Mouse (Mus musculus) CH12.LX (cell line): ENCODE data around the gene Mfsd2a. TPM values are rescaled to one million over a fixed set of nuclear protein-coding genes. Genes with fewer than 3 reads are reported as not detected.

Experiments
- DNase-seq: peaks from one replicate; pipeline ENCODE4 v3.0.0-alpha.2; 2013; ENCODE audit errors: extremely low read depth
- H3K27ac ChIP-seq: 2 replicates; pipeline ENCODE4 v1.5.1; 2012; ENCODE audit warnings: low read depth, mild to moderate bottlenecking, control low read depth, moderate library complexity; ENCODE audit not compliant: insufficient read depth
- H3K27me3 ChIP-seq: replicated peaks from 2 replicates; pipeline ENCODE3; 2012; ENCODE audit warnings: inconsistent platforms
- H3K36me3 ChIP-seq, 2 experiments: replicated peaks in 1 of 2; 2 replicates each; pipeline versions ENCODE3 to v1.6.1; 2012; ENCODE audit warnings: inconsistent platforms in 1 of 2, low read length in 1 of 2, mild to moderate bottlenecking in 1 of 2, mixed read lengths in 1 of 2, moderate library complexity in 1 of 2; ENCODE audit not compliant: control insufficient read depth in 1 of 2, insufficient read depth in 1 of 2
- H3K4me1 ChIP-seq, 2 experiments: 2 replicates each; pipeline ENCODE4 v1.6.1; 2012; ENCODE audit warnings: inconsistent platforms in 1 of 2, moderate library complexity in 1 of 2; ENCODE audit not compliant: insufficient read depth in 2 of 2, control insufficient read depth in 1 of 2
- H3K4me2 ChIP-seq: 2 replicates; pipeline ENCODE4 v1.6.1; 2012; ENCODE audit warnings: low read depth, mild to moderate bottlenecking, control low read depth; ENCODE audit not compliant: poor library complexity, insufficient read depth, severe bottlenecking
- H3K4me3 ChIP-seq, 3 experiments: fragments of 150-350 bp in 1 of 3; sonication (generic) in 1 of 3; replicated peaks in 1 of 3; 2 replicates each; pipeline versions ENCODE3 to v1.5.1; 2011 to 2012; ENCODE audit warnings: low read depth in 2 of 3, low read length in 2 of 3, mild to moderate bottlenecking in 2 of 3, moderate library complexity in 2 of 3, control low read depth in 1 of 3, improper control_type of control experiment in 1 of 3, inconsistent platforms in 1 of 3, mixed read lengths in 1 of 3; ENCODE audit not compliant: poor library complexity in 1 of 3
- H3K79me2 ChIP-seq: replicated peaks from 2 replicates; pipeline ENCODE4 v1.6.1; 2012; ENCODE audit warnings: mild to moderate bottlenecking, moderate library complexity; ENCODE audit not compliant: control insufficient read depth, poor library complexity, insufficient read depth, severe bottlenecking; ENCODE audit errors: extremely low read depth
- H3K9ac ChIP-seq: 2 replicates; pipeline ENCODE4 v1.6.1; 2012; ENCODE audit warnings: low read depth, mild to moderate bottlenecking, control low read depth, moderate library complexity; ENCODE audit not compliant: insufficient read depth
- H3K9me3 ChIP-seq: replicated peaks from 2 replicates; pipeline ENCODE3; 2012; ENCODE audit warnings: low read length, inconsistent platforms, mixed read lengths
- BHLHE40 ChIP-seq: IDR thresholded peaks from 2 replicates; pipeline ENCODE4 v1.6.1; 2011; ENCODE audit warnings: mild to moderate bottlenecking, low read depth, low read length, improper control_type of control experiment
- CHD1 ChIP-seq: IDR thresholded peaks from 2 replicates; pipeline ENCODE4 v1.6.1; 2012; ENCODE audit warnings: low read depth, low read length, improper control_type of control experiment, inconsistent platforms
- CHD2 ChIP-seq: IDR thresholded peaks from 2 replicates; pipeline ENCODE4 v1.6.1; 2011; ENCODE audit warnings: low read length, improper control_type of control experiment
- E2F4 ChIP-seq: IDR thresholded peaks from 2 replicates; pipeline ENCODE4 v1.6.1; 2011; ENCODE audit warnings: low read depth, low read length, improper control_type of control experiment; ENCODE audit not compliant: insufficient replicate concordance
- ETS1 ChIP-seq: conservative IDR thresholded peaks from 2 replicates; pipeline ENCODE4 v1.6.1; 2012; ENCODE audit warnings: low read depth, mild to moderate bottlenecking, inconsistent platforms, low read length, improper control_type of control experiment, moderate library complexity
- GABPA ChIP-seq: IDR thresholded peaks from 2 replicates; pipeline ENCODE4 v1.6.1; 2012; ENCODE audit warnings: low read depth, low read length, improper control_type of control experiment, inconsistent platforms; ENCODE audit not compliant: insufficient replicate concordance
- JUND ChIP-seq: conservative IDR thresholded peaks from 2 replicates; pipeline ENCODE4 v1.6.1; 2011; ENCODE audit warnings: low read depth, low read length, improper control_type of control experiment
- KAT2A ChIP-seq: IDR thresholded peaks from 2 replicates; pipeline ENCODE4 v1.6.1; 2012; ENCODE audit warnings: low read length, improper control_type of control experiment, inconsistent platforms; ENCODE audit not compliant: insufficient replicate concordance
- MAZ ChIP-seq: IDR thresholded peaks from 2 replicates; pipeline ENCODE4 v1.6.1; 2012; ENCODE audit warnings: low read depth, mild to moderate bottlenecking, inconsistent platforms, low read length, improper control_type of control experiment, moderate library complexity
- MXI1 ChIP-seq: IDR thresholded peaks from 2 replicates; pipeline ENCODE4 v1.6.1; 2011; ENCODE audit warnings: mild to moderate bottlenecking, low read depth, low read length, improper control_type of control experiment
- PAX5 ChIP-seq: IDR thresholded peaks from 2 replicates; pipeline ENCODE4 v1.6.1; 2012; ENCODE audit warnings: low read length, inconsistent platforms, mixed read lengths
- POLR2A ChIP-seq: IDR thresholded peaks from 2 replicates; pipeline ENCODE4 v1.6.1; 2011; ENCODE audit warnings: low read depth, mild to moderate bottlenecking, improper control_type of control experiment, low read length
- RCOR1 ChIP-seq: conservative IDR thresholded peaks from 2 replicates; pipeline ENCODE4 v1.6.1; 2012; ENCODE audit warnings: low read depth, mild to moderate bottlenecking, inconsistent platforms, low read length, improper control_type of control experiment
- SIN3A ChIP-seq: IDR thresholded peaks from 2 replicates; pipeline ENCODE4 v1.6.1; 2012; ENCODE audit warnings: low read length, improper control_type of control experiment, inconsistent platforms
- TBP ChIP-seq: conservative IDR thresholded peaks from 2 replicates; pipeline ENCODE4 v1.6.1; 2011; ENCODE audit warnings: low read depth, low read length, improper control_type of control experiment
- TCF12 ChIP-seq: IDR thresholded peaks from 2 replicates; pipeline ENCODE4 v1.6.1; 2014; ENCODE audit warnings: low read depth, mild to moderate bottlenecking, inconsistent platforms, low read length, improper control_type of control experiment
- USF1 ChIP-seq: IDR thresholded peaks from 2 replicates; pipeline ENCODE4 v1.6.1; 2014; ENCODE audit warnings: low read depth, mild to moderate bottlenecking, inconsistent platforms, low read length, improper control_type of control experiment
- USF2 ChIP-seq: conservative IDR thresholded peaks from 2 replicates; pipeline ENCODE4 v1.6.1; 2011; ENCODE audit warnings: low read depth, low read length, improper control_type of control experiment
- ZKSCAN1 ChIP-seq: IDR thresholded peaks from 2 replicates; pipeline ENCODE4 v1.6.1; 2012; ENCODE audit warnings: low read depth, inconsistent platforms, low read length, improper control_type of control experiment, borderline replicate concordance
- ZMIZ1 ChIP-seq: IDR thresholded peaks from 2 replicates; pipeline ENCODE4 v1.6.1; 2012; ENCODE audit warnings: low read depth, mild to moderate bottlenecking, inconsistent platforms, low read length, improper control_type of control experiment
- dilution Hi-C: fragments of 300-500 bp; cut with MboI; formaldehyde crosslinking; loops from 2 replicates; pipeline ENCODE4 v1.14.3; 2020; ENCODE audit warnings: low sequenced_read_pairs; ENCODE audit not compliant: extremely low pct_unique_long_range_greater_than_20kb, extremely low pct_ligation_motif_present
- in situ Hi-C: fragments of 300-500 bp; cut with MboI; formaldehyde crosslinking; loops from 3 replicates; pipeline ENCODE4 v1.14.3; 2019; ENCODE audit warnings: low sequenced_read_pairs, low pct_ligation_motif_present, low pct_unique_long_range_greater_than_20kb, mixed read lengths
- polyA plus RNA-seq: library from polyadenylated mRNA; unstranded; fragments of >175 nt; gene quantifications from 2 replicates; pipeline ENCODE4 v1.2.1, GENCODE M21; 2012; ENCODE audit warnings: low read depth; ENCODE audit not compliant: insufficient read length
- total RNA-seq, 2 experiments: library from RNA; depleted of rRNA; stranded (reverse); fragments of 300-350 nt in 1 of 2; fragments of >200 nt in 1 of 2; gene quantifications; 2 replicates each; pipeline ENCODE4 v1.2.3; 2012 to 2014

Gene Mfsd2a
- total and polyA plus RNA-seq, 3 experiments, result 17.3 to 18.3 (median 17.4) TPM

DNA sequence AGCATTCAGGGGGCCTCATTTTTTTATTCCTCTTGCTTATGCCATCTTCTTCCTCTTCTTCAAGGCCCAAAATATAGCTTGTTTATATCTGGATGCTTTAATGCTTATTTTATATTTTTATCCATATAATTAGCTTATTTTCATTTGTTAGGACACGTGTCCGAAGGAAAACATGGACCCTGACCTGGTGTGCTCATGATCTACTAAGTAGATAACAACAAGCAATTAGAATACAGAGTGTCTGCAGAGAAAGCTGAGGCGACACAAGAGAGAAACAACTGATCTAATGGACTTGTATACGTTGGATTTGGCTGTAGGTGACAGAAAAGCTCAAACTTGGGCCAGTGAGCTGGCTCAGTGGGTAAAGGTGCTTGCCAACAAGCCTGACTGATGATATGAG, 15.9 kb upstream of the Mfsd2a start:
- H3K4me1 ChIP-seq, result no peaks in the 10 kb centered on the region
- no peak overlapping the region for H3K27ac ChIP-seq
- no peak overlapping the region for H3K4me3 ChIP-seq
- peaks cover 1% of the 10 kb centered on the region for H3K27me3 ChIP-seq
- no peak overlapping the region for H3K9ac ChIP-seq
- dilution Hi-C loops (no loop called here), in situ Hi-C loops (no loop called here)
- TF ChIP-seq JUND, result no peak
- no peak for TF ChIP-seq E2F4
- no peak for TF ChIP-seq POLR2A
- TF ChIP-seq MXI1, result no peak
- no peak for TF ChIP-seq KAT2A
- no peak for TF ChIP-seq MAZ
- TF ChIP-seq USF2, result no peak
- no peak for TF ChIP-seq CHD1
- no peak for TF ChIP-seq ZKSCAN1
- no peak for TF ChIP-seq TCF12
- TF ChIP-seq PAX5, result no peak
- TF ChIP-seq ETS1, result no peak
- TF ChIP-seq BHLHE40, result no peak
- H3K9me3 ChIP-seq, result no peaks in the 10 kb centered on the region
- DNase-seq, result no peak
- no peaks in the 10 kb centered on the region for H3K36me3 ChIP-seq
- H3K79me2 ChIP-seq, result no peaks in the 10 kb centered on the region
- H3K4me2 ChIP-seq, result no peak overlapping the region

DNA sequence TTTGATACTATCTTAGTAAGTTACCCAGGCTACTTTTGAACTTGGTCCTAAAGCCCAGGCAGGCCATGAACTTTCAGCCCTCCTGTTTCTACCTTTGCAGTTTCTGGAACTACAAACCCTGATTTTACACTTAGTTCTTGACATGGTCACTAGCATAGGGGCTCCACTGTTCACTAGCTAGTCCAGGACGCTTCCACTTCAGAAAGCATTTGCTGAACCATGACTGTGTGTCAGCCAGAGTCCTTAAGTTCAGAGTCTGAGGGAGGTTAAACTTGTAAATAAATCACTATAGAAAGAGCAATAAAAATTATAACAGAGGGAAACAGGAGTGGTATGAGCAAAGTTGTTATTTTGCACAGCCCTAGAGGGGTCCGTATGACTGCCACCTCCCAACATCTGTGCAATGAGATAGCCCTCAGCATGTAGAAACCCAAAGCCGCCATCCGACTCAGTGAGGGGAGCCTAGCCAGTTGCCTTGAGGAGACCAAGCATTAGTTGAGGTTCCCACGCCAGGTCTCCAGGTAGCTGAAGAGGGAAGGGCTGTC, 14.1 kb upstream of the Mfsd2a start:
- DNase-seq, result no peak
- dilution Hi-C loops (no loop called here), in situ Hi-C loops (no loop called here)
- no peak overlapping the region for H3K4me3 ChIP-seq
- no peak overlapping the region for H3K27ac ChIP-seq
- TF ChIP-seq TBP, result no peak
- TF ChIP-seq USF1, result no peak
- no peak for TF ChIP-seq USF2
- TF ChIP-seq SIN3A, result no peak
- no peak for TF ChIP-seq ZMIZ1
- no peak for TF ChIP-seq MXI1
- no peak for TF ChIP-seq GABPA
- no peak for TF ChIP-seq CHD2
- TF ChIP-seq KAT2A, result no peak
- TF ChIP-seq JUND, result no peak
- no peak for TF ChIP-seq RCOR1
- TF ChIP-seq ZKSCAN1, result no peak
- no peak for TF ChIP-seq E2F4
- H3K79me2 ChIP-seq, result no peaks in the 10 kb centered on the region
- peaks cover 1% of the 10 kb centered on the region for H3K27me3 ChIP-seq
- H3K4me2 ChIP-seq, result no peak overlapping the region
- H3K4me1 ChIP-seq, result no peaks in the 10 kb centered on the region
- no peaks in the 10 kb centered on the region for H3K36me3 ChIP-seq
- no peak overlapping the region for H3K9ac ChIP-seq
- H3K9me3 ChIP-seq, result no peaks in the 10 kb centered on the region
